Mouse (Mus musculus): Measurements from ENCODE around the gene Ccdc8. TPM values are rescaled to one million over a fixed set of nuclear protein-coding genes. Genes with fewer than 3 reads are reported as not detected.

Ccdc8 gene
- polyA plus RNA-seq (2012; rRNA removed; ENCODE audit: low replicate concordance), result 3.2 and 13.5 TPM in 2 replicates

GRCm38 (mm10) chr7:16992451-16992807 lies at the start of gene Ccdc8:
Gene Ccdc8 (plus strand): TSS chr7:16992708.

DNA sequence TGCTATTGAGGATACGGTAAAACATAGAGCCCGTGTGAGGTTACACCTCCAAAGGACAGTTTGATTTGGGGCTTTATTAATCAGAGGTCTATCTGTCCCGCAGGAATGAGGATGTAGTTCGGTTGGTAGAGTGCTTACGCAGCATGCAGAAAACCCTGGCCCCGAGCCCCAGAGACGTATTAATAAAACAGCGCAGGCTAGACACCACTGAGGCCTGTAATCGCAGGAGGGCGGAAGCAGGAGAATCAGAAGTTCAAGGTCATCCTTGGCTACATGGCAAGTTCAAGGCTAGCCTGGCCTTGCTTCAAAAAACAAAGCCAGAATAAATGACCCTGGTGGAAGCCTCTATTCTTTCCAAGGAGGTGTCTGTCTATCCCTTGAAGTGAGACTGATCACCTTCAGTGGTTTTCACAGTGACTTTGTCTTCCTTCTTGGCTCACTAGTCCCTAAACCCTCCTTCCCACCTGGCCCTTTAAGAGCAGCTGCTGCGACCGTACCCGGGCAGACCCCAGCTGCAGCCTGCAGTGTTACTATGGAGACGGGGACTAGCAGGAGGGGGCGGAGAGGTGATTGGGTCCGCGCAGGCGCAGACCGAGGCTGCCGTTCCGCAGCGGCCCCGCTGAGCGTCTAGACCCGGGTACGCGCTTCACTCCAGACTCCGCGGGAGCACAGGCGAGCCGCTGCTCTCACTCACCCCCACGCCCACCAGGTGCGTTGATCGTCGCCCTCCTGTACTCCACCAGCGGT lies 48.3 kb upstream of the Ccdc8 start, which contains the start of gene Pnmal2:
Gene Pnmal2, plus strand, starts transcription at position 622 of the 747 bp plus-strand sequence.

DNA sequence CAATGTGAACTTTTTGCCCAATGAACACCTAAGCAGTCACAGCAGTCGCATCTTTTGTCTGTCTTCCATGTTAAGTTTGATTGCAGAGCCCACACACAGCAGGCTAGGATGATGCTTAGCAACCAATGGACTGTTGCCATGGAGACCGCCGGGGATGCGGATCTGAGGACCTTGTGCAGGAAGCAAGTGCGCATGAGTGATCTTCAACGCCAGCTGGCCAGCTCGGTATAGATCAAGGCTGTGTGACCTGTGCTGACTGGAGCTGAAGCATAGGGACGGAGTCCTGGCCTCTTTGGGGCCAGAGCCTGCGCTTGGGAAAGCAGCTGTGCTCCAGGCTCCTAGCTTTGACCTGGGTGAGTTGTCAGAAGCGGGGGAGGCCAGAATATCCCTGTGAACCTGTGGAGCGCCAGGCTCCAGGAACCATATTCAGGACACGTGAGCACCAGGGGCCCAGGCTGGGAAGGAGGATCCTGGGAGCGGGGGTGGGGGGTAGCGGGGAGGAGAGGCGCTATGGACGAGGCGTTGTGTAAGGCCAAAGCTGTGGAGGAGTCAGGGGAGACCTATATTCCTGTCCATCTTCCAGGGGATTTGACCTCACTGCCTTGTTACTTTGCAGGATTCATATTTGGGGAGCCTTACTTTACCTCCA lies 32.8 kb upstream of the Ccdc8 start, which contains the start of gene Pnmal1:
Gene Pnmal1, plus strand, starts transcription at position 141 of the 649 bp plus-strand sequence.

DNA sequence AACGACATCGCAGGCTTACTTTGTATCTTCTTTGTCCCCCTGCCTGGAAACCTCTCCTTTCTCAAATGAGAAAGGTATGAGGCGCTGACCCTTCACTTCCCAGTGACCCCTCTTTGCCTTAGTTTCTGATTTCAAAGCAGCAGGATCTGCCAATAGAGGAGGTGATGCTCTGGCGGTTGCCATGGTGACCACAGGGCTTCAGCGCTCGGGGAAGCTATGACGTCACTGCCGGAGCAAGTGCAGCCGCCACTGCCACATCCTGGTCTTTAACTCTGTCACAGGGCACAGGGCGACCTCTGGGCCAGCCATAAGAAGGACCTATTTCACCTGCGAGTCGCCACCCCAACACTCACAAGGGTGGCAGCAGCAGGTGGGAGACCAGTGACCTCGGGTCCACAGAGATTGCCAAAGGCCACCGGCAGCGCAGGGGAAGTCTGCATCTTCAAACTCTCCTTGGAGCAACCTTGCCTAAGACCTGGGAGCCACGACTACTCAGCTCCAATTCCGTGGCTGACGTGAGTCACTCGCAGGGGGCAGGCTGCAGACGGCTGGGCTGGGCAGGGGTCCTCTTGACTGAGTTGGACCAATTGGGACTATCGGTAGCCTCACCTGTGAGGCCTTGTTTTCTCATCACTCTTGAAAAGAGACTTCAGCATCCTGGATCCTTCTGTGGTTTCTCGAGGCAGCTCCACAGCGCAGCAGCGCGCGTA lies 9.5 kb upstream of the Ccdc8 start, which contains the start of gene Gm42372:
Gene Gm42372, plus strand, starts transcription at position 228 of the 710 bp plus-strand sequence.

DNA sequence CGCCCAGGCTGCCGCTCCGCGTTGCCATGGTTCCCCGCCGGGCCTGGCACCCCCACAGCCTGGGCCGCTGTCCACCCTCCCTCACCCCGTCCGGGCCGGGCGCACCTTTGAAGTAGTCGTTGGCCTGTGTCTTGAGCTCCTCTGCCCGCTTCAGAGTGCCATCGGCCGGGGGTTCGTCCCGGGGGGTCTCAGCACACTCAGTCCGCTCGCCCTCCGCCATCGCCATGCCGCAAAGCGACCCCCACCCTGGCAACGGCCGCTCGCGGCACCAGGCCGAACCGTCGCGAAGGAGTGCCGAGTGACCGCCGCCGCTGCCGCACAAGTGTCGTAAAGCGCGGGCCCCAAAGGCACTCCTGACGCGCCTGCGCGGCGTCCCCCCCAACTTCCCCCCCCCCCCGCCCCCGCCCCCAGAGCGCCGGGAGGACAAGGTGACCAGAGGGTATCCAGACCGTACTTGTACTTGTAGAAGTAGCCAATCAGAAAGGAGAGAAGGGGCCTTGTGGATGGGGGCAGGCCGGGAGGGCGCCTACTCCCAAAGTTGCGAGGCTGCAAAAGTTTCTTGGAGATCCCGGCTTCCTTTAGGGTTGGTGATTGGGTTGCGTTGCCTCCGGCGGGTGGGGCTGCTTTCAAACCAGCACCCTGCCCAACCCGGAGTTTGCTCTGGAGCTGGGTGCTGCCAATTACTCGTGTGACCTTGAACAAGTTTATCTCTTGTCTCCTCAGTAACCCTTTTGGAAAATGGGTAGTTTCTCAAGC lies 35.3 kb downstream of the Ccdc8 start, which contains the start of gene Ppp5c:
Gene Ppp5c, minus strand, starts transcription at position 337 of the 756 bp plus-strand sequence.

Other genes with a start within 250 kb of the Ccdc8 start
- 610 and 2,049 TPM in 2 replicates for gene Slc1a5, start 211.4 kb upstream of the Ccdc8 start, polyA plus RNA-seq (2012; rRNA removed; ENCODE audit: low replicate concordance)
- 135 and 201 TPM in 2 replicates for gene Strn4, start 176.8 kb upstream of the Ccdc8 start, polyA plus RNA-seq (2012; rRNA removed; ENCODE audit: low replicate concordance)
- gene Fkrp, start 176.0 kb upstream of the Ccdc8 start, polyA plus RNA-seq (2012; rRNA removed; ENCODE audit: low replicate concordance), result 22.2 and 44.9 TPM in 2 replicates
- gene Prkd2, start 149.8 kb upstream of the Ccdc8 start, polyA plus RNA-seq (2012; rRNA removed; ENCODE audit: low replicate concordance), result 45.3 and 48.4 TPM in 2 replicates
- 6.1 and 84.2 TPM in 2 replicates for gene Dact3, start 117.4 kb upstream of the Ccdc8 start, polyA plus RNA-seq (2012; rRNA removed; ENCODE audit: low replicate concordance)
- 6.5 and 30.5 TPM in 2 replicates for gene Gng8, start 100.9 kb upstream of the Ccdc8 start, polyA plus RNA-seq (2012; rRNA removed; ENCODE audit: low replicate concordance)
- gene Ptgir, start 86.2 kb upstream of the Ccdc8 start, polyA plus RNA-seq (2012; rRNA removed; ENCODE audit: low replicate concordance), result 9.8 and 12.6 TPM in 2 replicates
- 196 and 348 TPM in 2 replicates for gene Calm3, start 68.6 kb upstream of the Ccdc8 start, polyA plus RNA-seq (2012; rRNA removed; ENCODE audit: low replicate concordance)
- 0.36 and 3.8 TPM in 2 replicates for gene Pnmal2, start 48.0 kb upstream of the Ccdc8 start, polyA plus RNA-seq (2012; rRNA removed; ENCODE audit: low replicate concordance)
- 0.13 TPM in 1 of 2 replicates, not detected in the other for gene Pnmal1, start 33.0 kb upstream of the Ccdc8 start, polyA plus RNA-seq (2012; rRNA removed; ENCODE audit: low replicate concordance)
- 0.03 TPM in 1 of 2 replicates, not detected in the other for gene Gm42372, start 9.6 kb upstream of the Ccdc8 start, polyA plus RNA-seq (2012; rRNA removed; ENCODE audit: low replicate concordance)
- gene Ppp5c, start 35.2 kb downstream of the Ccdc8 start, polyA plus RNA-seq (2012; rRNA removed; ENCODE audit: low replicate concordance), result 129 and 161 TPM in 2 replicates
- gene Hif3a, start 69.7 kb downstream of the Ccdc8 start, polyA plus RNA-seq (2012; rRNA removed; ENCODE audit: low replicate concordance), result 0.85 and 1.6 TPM in 2 replicates
- gene Psg16, start 81.3 kb downstream of the Ccdc8 start, polyA plus RNA-seq (2012; rRNA removed; ENCODE audit: low replicate concordance), result not detected in 2 replicates
- gene Ceacam3, start 157.6 kb downstream of the Ccdc8 start, polyA plus RNA-seq (2012; rRNA removed; ENCODE audit: low replicate concordance), result not detected in 2 replicates
- gene Psg29, start 210.8 kb downstream of the Ccdc8 start, polyA plus RNA-seq (2012; rRNA removed; ENCODE audit: low replicate concordance), result not detected in 2 replicates